15 mouse cellular contexts compared by ENCODE assay signal in the genomic region with DNA sequence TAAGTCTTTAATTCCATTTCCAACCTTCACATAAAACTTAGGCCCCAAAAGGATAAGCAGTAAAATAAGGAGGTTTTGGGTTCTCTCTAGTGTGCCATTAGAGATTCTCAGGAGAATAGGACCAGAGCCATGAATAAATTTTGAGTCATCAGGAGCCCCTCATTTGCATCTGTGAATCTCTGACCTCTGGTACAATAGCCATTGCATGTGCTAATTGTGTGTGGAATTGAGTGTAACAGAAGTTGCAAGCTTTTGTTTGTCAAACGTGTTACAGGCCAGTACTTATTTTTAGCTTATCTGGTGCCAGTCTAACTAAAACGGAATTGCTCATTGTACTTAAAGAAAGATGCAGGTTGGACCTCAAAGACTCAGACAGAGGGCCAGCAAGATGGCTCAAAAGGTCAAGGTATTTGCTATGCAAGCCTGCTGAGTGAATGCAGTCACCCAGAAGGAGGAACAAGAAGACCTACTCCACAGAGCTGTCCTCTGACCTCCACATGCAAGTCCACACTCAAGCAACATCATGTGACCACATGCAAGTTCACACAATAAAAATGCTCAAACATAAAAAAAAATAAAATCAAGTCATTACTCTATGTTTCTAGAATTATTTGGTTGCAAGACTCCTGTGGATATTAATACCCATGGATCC.
"Had no signal": no experiment of that assay in that cellular context is flagged by ENCODE, and none has a peak within 500 bp of the region (broad histone marks: within the 10 kb centered on the region; RNA-seq: fewer than 3 reads in every experiment).

No protein-coding gene starts in this region.

- H3K9ac ChIP-seq: limb, embryonic 12.5 days; liver, embryonic 13.5 days; liver, postnatal 0 days; lung, embryonic 15.5 days; midbrain, embryonic 13.5 days; neural tube, embryonic 15.5 days had no signal

- H3K4me3 ChIP-seq: limb, embryonic 12.5 days; liver, embryonic 13.5 days; lung, embryonic 15.5 days; midbrain, embryonic 13.5 days; myocyte; neural tube, embryonic 15.5 days had no signal

- H3K4me2 ChIP-seq: limb, embryonic 12.5 days; liver, embryonic 13.5 days; lung, embryonic 15.5 days; midbrain, embryonic 13.5 days; neural tube, embryonic 15.5 days had no signal

- H3K27ac ChIP-seq: limb, embryonic 12.5 days; liver, embryonic 13.5 days; lung, embryonic 15.5 days; macrophage; midbrain, embryonic 13.5 days; neural tube, embryonic 15.5 days had no signal

- H3K27me3 ChIP-seq: limb, embryonic 12.5 days; liver, embryonic 13.5 days; lung, embryonic 15.5 days; midbrain, embryonic 13.5 days; neural tube, embryonic 15.5 days had no signal

- ATAC-seq: liver, postnatal 0 days; midbrain, embryonic 13.5 days had no signal

- H3K36me3 ChIP-seq: limb, embryonic 12.5 days; liver, embryonic 13.5 days; lung, embryonic 15.5 days; midbrain, embryonic 13.5 days; neural tube, embryonic 15.5 days had no signal

- H3K9me3 ChIP-seq: limb, embryonic 12.5 days; liver, embryonic 13.5 days; lung, embryonic 15.5 days; midbrain, embryonic 13.5 days; neural tube, embryonic 15.5 days had no signal

- H3K4me1 ChIP-seq: limb, embryonic 12.5 days; liver, embryonic 13.5 days; lung, embryonic 15.5 days; neural tube, embryonic 15.5 days had no signal

- DNase-seq: kidney, adult 9 months; kidney, postnatal 25 days; liver; liver, embryonic 13.5 days; liver, postnatal 0 days; lung, postnatal 14 days; right cerebral cortex, adult 18-20 months; right cerebral cortex, postnatal 25 days; thymus, postnatal 36 days had no signal
